Mouse (Mus musculus) limb, embryonic 14.5 days (tissue): Measurements from ENCODE around the gene Gm38431. TPM values are rescaled to one million over a fixed set of nuclear protein-coding genes. Genes with fewer than 3 reads are reported as not detected.

Experiments used
- ATAC-seq: fragments of 200-750 bp; cut with Nextera tagmentation; 2 replicates; pipeline ENCODE4 v1.8.0; 2017; ENCODE audit warnings: low read depth, moderate number of reproducible peaks, moderate TSS enrichment; ENCODE audit not compliant: low FRiP score
- DNase-seq: peaks from one replicate; pipeline ENCODE4 v3.0.0-alpha.2; 2015; ENCODE audit warnings: low spot score
- H3K27ac ChIP-seq: fragments of 300-500 bp; sonication (generic); replicated peaks from 2 replicates; pipeline ENCODE4 v1.5.1; 2014; ENCODE audit warnings: low read depth, mild to moderate bottlenecking, low read length, moderate library complexity, mixed read lengths
- H3K27me3 ChIP-seq: fragments of 300-500 bp; sonication (generic); 2 replicates; pipeline ENCODE4 v1.6.1; 2014; ENCODE audit warnings: low read length, mixed read lengths; ENCODE audit not compliant: control insufficient read depth, insufficient read depth
- H3K36me3 ChIP-seq: fragments of 300-500 bp; sonication (generic); 2 replicates; pipeline ENCODE4 v1.6.1; 2014; ENCODE audit warnings: mild to moderate bottlenecking, low read length, moderate library complexity, mixed read lengths; ENCODE audit not compliant: control insufficient read depth, insufficient read depth
- H3K4me1 ChIP-seq: fragments of 300-500 bp; sonication (generic); 2 replicates; pipeline ENCODE4 v1.6.1; 2014; ENCODE audit warnings: antibody characterized with exemption, low read length, mixed read lengths; ENCODE audit not compliant: control insufficient read depth, insufficient read depth
- H3K4me2 ChIP-seq: fragments of 300-500 bp; sonication (generic); replicated peaks from 2 replicates; pipeline ENCODE4 v1.6.1; 2014; ENCODE audit warnings: low read depth, mild to moderate bottlenecking, low read length, moderate library complexity; ENCODE audit not compliant: severe bottlenecking
- H3K4me3 ChIP-seq: fragments of 300-500 bp; sonication (generic); replicated peaks from 2 replicates; pipeline ENCODE4 v1.5.1; 2014; ENCODE audit warnings: low read length
- H3K9ac ChIP-seq: fragments of 300-500 bp; sonication (generic); 2 replicates; pipeline ENCODE4 v1.6.1; 2014; ENCODE audit warnings: mild to moderate bottlenecking, low read depth, low read length, moderate library complexity; ENCODE audit not compliant: severe bottlenecking
- H3K9me3 ChIP-seq: fragments of 300-500 bp; sonication (generic); 2 replicates; pipeline ENCODE4 v1.6.1; 2016; ENCODE audit warnings: low read length; ENCODE audit not compliant: control insufficient read depth
- POLR2A ChIP-seq: fragments of 200-500 bp; IDR thresholded peaks from 2 replicates; pipeline ENCODE4 v1.8.0; 2012; ENCODE audit warnings: inconsistent platforms, mild to moderate bottlenecking, moderate library complexity, borderline replicate concordance; ENCODE audit not compliant: insufficient read depth, insufficient read length; ENCODE audit errors: extremely low read depth
- WGBS: fragments of 180-500 bp; shearing (Covaris S2); extraction: QIAGEN DNeasy Blood & Tissue Kit; methylation state at CpG from one replicate; pipeline ENCODE4 v1.1.7; 2014; 5-methylcytosine and 5-hydroxymethylcytosine counted together
- polyA plus RNA-seq, 2 experiments: library from polyadenylated mRNA; depleted of rRNA in 1 of 2; stranded (reverse) in 1 of 2; unstranded in 1 of 2; fragments of >200 nt; fragmentation: Nextera tagmentation in 1 of 2; extraction: Ambion mirVana in 1 of 2; gene quantifications; 2 replicates each; pipeline versions ENCODE4 v1.2.1 to v1.2.3; 2012 to 2014

Gene Gm38431
- polyA plus RNA-seq, 2 experiments: 1.6 to 5.9 TPM

DNA sequence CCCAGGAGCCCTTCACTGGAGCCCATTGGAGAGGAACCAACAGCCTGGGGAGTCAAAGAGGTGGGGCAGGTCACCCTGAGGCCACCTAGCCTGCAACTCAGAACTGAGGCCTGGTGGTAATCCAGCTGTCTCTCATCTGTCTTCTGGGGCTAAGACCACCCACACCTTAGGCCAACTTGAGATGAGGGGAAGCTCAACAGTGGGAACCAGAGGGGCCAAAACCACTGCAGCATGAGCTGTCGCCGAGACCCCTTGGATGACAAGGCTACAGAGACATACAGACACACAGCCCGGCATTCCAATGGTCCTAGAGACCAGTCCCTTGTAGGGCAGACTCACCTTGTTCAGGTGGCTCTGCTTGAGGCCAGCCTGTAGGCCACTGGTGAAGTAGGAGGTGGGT is 16.2 kb downstream of the Gm38431 start:
- no peak for TF ChIP-seq POLR2A
- no peak overlapping the region for H3K9ac ChIP-seq
- WGBS: 88% methylated on average over 3 of the region's 3 CpGs

GRCm38 (mm10) chr9:21074173-21074572 is 17.6 kb downstream of the Gm38431 start:
- Histone ChIP-seq H3K27me3 (no peaks in the 10 kb centered on the region), H3K4me2 (no peak overlapping the region), H3K9ac (no peak overlapping the region), H3K36me3 (peaks cover 64% of the 10 kb centered on the region), H3K27ac (no peak overlapping the region), H3K4me1 (0 out of 2 replicates have a peak, but pooled peaks cover 6% of the 10 kb centered on the region), H3K4me3 (no peak overlapping the region; the same call in 1 of the 2 replicates), H3K9me3 (no peaks in the 10 kb centered on the region)
- ATAC-seq (no peak), DNase-seq (no peak)
- WGBS: 84% methylated on average over 1 of the region's 1 CpGs
- TF ChIP-seq POLR2A: no peak

More for the DNA sequence above, 16.2 kb downstream of the Gm38431 start:
- H3K4me3 ChIP-seq: no peak overlapping the region
- H3K27ac ChIP-seq: no peak overlapping the region
- no peaks in the 10 kb centered on the region for H3K9me3 ChIP-seq
- peaks cover 72% of the 10 kb centered on the region for H3K36me3 ChIP-seq
- no peaks in the 10 kb centered on the region for H3K27me3 ChIP-seq
- H3K4me2 ChIP-seq: no peak overlapping the region
- no peak for ATAC-seq
- H3K4me1 ChIP-seq: 0 out of 2 replicates have a peak, but pooled peaks cover 6% of the 10 kb centered on the region
- no peak for DNase-seq

DNA sequence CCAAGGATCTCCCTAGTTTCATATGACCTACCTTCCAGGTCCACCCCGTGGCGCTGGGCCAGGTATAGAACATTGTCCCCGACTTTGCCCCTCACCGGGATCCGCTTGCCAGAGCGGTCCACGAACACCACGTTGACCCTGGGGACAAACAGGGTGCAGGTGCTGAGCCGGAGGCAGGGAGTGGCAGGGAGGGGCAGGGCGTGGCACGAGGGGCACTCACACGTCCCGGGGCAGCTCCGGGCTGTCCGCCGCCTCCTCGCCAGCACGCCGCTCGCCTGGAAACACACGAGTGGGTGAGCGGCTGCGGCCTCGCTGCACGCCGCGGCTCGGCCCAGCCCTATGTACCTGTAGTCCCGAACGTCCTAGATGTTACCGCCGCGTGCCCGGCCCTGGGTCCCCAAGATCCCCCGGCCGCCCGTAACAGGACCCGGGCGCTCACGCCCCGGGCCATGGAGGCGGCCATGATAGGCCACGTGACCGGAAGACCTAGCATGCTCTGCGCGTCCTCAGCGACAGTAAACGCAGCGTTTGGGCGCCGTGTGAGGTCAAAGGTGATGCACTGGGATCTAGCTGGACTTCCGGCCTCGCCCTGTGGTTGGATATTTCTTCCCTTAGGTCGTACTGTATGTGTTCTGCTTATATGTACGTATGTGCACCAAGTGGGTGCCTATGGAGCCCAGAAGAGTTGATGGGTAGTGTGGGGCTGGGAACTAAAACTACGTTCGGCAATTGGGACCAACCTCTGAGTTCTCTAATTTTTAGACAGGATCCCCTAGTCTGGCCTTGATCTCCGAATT is 18.6 kb downstream of the Gm38431 start, which contains the start of the genes Gm49373 and Fdx1l:
Gene Gm49373, minus strand, starts transcription at position 53 of the 797 bp plus-strand sequence.
Gene Fdx1l, minus strand, starts transcription at position 571 of the 797 bp plus-strand sequence.
- H3K4me2 ChIP-seq: peak within 1 kb of the TSS; percentile 84
- peak within 1 kb of the TSS; percentile 87 for H3K9ac ChIP-seq
- peak within 1 kb of the TSS; percentile 6 for H3K27ac ChIP-seq
- H3K36me3 ChIP-seq: peaks cover 54% of the 10 kb centered on the region
- H3K27me3 ChIP-seq: no peaks in the 10 kb centered on the region
- peak; percentile 90 for DNase-seq
- 2% methylated on average over 58 of the region's 58 CpGs for WGBS
- peak; percentile 93 for ATAC-seq
- TF ChIP-seq POLR2A: 0 out of 2 replicates have a peak, but pooled peaks have one; percentile 34
- no peaks in the 10 kb centered on the region for H3K9me3 ChIP-seq
- 0 out of 2 replicates have a peak, but pooled peaks cover 6% of the 10 kb centered on the region for H3K4me1 ChIP-seq
- H3K4me3 ChIP-seq: peak within 1 kb of the TSS; percentile 89

DNA sequence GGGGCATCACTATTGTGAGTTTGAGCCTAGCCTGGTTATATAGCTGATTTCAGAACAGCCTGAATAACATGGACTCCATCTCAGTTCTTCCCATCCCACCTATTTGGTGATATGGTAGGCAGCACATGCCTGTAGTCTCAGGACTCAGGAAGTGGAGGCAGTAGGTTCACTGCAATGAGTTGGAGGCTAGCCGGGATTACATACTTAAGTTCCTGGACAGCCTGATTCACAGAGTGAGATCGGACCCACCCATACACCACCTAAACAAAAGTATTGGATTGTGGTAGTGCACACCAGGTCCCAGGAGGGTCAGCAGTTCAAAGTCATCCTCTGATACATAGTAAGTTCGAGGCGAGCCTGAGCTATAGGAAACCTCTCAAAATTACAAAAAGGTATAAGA is 19.2 kb downstream of the Gm38431 start:
- peak overlapping the region; percentile 87 for H3K9ac ChIP-seq
- peak overlapping the region; percentile 84 for H3K4me2 ChIP-seq
- no peaks in the 10 kb centered on the region for H3K9me3 ChIP-seq
- H3K4me3 ChIP-seq: peak overlapping the region; percentile 89
- ATAC-seq: peak; percentile 1; the same call in 1 of the 2 replicates
- WGBS: 20% methylated on average over 4 of the region's 4 CpGs
- H3K36me3 ChIP-seq: peaks cover 52% of the 10 kb centered on the region
- H3K27me3 ChIP-seq: no peaks in the 10 kb centered on the region
- TF ChIP-seq POLR2A: no peak
- peak; percentile 7 for DNase-seq
- 0 out of 2 replicates have a peak, but pooled peaks cover 6% of the 10 kb centered on the region for H3K4me1 ChIP-seq
- H3K27ac ChIP-seq: no peak overlapping the region; the same call in 1 of the 2 replicates

DNA sequence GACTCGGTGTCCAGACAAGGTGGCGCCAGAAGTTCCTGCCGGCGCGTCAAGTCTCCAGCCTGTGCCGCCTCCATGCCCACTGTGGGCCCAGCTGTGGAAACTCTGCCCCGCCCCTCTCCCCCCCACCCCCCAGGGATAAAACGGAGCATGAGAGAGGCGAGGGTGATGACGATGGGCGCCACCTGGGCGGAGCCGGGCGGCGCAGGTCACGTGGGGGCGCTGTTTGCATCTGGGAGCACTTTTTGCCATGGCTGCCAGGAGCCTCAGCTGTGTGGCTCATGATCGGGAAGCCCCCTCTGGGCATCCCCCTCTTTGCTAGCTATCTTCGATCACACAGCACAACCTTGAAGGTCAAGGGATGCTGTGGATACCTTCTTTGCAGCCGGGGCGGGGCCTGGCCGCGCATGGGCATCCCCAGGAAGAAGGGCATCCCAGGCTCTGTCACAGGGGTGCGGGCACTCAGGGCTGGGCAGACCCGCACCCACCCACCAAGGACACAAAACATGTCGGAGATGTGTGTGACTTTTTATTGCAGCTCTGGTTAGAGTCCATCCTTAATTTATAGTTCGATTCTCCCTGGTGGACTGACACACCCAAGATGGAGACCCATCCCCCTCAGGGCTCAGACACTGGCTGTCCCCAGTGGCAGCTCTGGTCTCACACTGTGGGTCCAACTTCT is 24.7 kb downstream of the Gm38431 start, which contains the start of gene Zglp1:
Gene Zglp1, minus strand, starts transcription at position 88 of the 679 bp plus-strand sequence.
- Histone ChIP-seq H3K9ac (no peak within 1 kb of the TSS), H3K4me2 (no peak within 1 kb of the TSS), H3K27ac (no peak within 1 kb of the TSS), H3K4me3 (no peak within 1 kb of the TSS), H3K27me3 (no peaks in the 10 kb centered on the region), H3K9me3 (no peaks in the 10 kb centered on the region), H3K36me3 (peaks cover 41% of the 10 kb centered on the region), H3K4me1 (no peaks in the 10 kb centered on the region)
- ATAC-seq (no peak), DNase-seq (no peak)
- no peak for TF ChIP-seq POLR2A
- WGBS: 84% methylated on average over 27 of the region's 27 CpGs
